Mouse (Mus musculus) liver, embryonic 14.5 days (tissue): Measurements from ENCODE around the gene Prss46. TPM values are rescaled to one million over a fixed set of nuclear protein-coding genes. Genes with fewer than 3 reads are reported as not detected.
"Not testable (repeated sequence)": the region's sequence is repeated elsewhere in the genome, so short reads cannot be mapped to it uniquely, and the experiment has no call there.

Experiments used
- ATAC-seq: fragments of 200-750 bp; cut with Nextera tagmentation; 2 replicates; pipeline ENCODE4 v1.8.0; 2017; ENCODE audit warnings: moderate number of reproducible peaks, mild to moderate bottlenecking, moderate library complexity; ENCODE audit not compliant: insufficient read depth
- DNase-seq, 3 experiments: peaks; one replicate each; pipeline ENCODE4 v3.0.0-alpha.2; 2012 to 2013; ENCODE audit warnings: low read depth in 3 of 3, low spot score in 3 of 3
- H3K27ac ChIP-seq: fragments of 300-500 bp; sonication (generic); 2 replicates; pipeline ENCODE4 v1.5.1; 2014; ENCODE audit warnings: moderate library complexity, mild to moderate bottlenecking, control low read depth, inconsistent platforms
- H3K27me3 ChIP-seq: fragments of 300-500 bp; sonication (generic); 2 replicates; pipeline ENCODE4 v1.6.1; 2014; ENCODE audit warnings: mild to moderate bottlenecking, low read length, moderate library complexity; ENCODE audit not compliant: control insufficient read depth, insufficient read depth
- H3K36me3 ChIP-seq: fragments of 300-500 bp; sonication (generic); replicated peaks from 2 replicates; pipeline ENCODE4 v1.6.1; 2014; ENCODE audit warnings: low read depth; ENCODE audit not compliant: control insufficient read depth, insufficient read depth
- H3K4me1 ChIP-seq, 2 experiments: fragments of 200-500 bp in 1 of 2; fragments of 300-500 bp in 1 of 2; sonication (generic) in 1 of 2; replicated peaks; 2 replicates each; pipeline ENCODE4 v1.6.1; 2012 to 2014; ENCODE audit warnings: antibody characterized with exemption in 1 of 2, inconsistent platforms in 1 of 2, low read length in 1 of 2; ENCODE audit not compliant: control insufficient read depth in 2 of 2, insufficient read depth in 2 of 2
- H3K4me2 ChIP-seq: fragments of 300-500 bp; sonication (generic); 2 replicates; pipeline ENCODE4 v1.6.1; 2014; ENCODE audit warnings: low read depth, mild to moderate bottlenecking, control low read depth, moderate library complexity
- H3K4me3 ChIP-seq, 2 experiments: fragments of 200-500 bp in 1 of 2; fragments of 300-500 bp in 1 of 2; sonication (generic) in 1 of 2; 2 replicates each; pipeline ENCODE4 v1.5.1; 2012 to 2014; ENCODE audit warnings: low read depth in 2 of 2, low read length in 2 of 2, mild to moderate bottlenecking in 2 of 2, control low read depth in 1 of 2, inconsistent platforms in 1 of 2, moderate library complexity in 1 of 2; ENCODE audit not compliant: insufficient read depth in 1 of 2
- H3K9ac ChIP-seq: fragments of 300-500 bp; sonication (generic); replicated peaks from 2 replicates; pipeline ENCODE4 v1.6.1; 2014; ENCODE audit warnings: mild to moderate bottlenecking, control low read depth, moderate library complexity
- H3K9me3 ChIP-seq: fragments of 300-500 bp; sonication (generic); 2 replicates; pipeline ENCODE4 v1.6.1; 2016; ENCODE audit warnings: low read length, mixed read lengths; ENCODE audit not compliant: control insufficient read depth
- CTCF ChIP-seq: IDR thresholded peaks from 2 replicates; pipeline ENCODE4 v1.5.1; 2016; ENCODE audit warnings: antibody characterized with exemption, low read depth, control low read depth
- EP300 ChIP-seq: IDR thresholded peaks from 2 replicates; pipeline ENCODE4 v1.6.1; 2016; ENCODE audit warnings: antibody characterized with exemption, low read depth
- WGBS: fragments of 180-500 bp; shearing (Covaris S2); extraction: QIAGEN DNeasy Blood & Tissue Kit; methylation state at CpG from one replicate; pipeline ENCODE4 v1.1.7; 2014; ENCODE audit not compliant: insufficient replicate concordance; 5-methylcytosine and 5-hydroxymethylcytosine counted together
- polyA plus RNA-seq, 2 experiments: library from polyadenylated mRNA; depleted of rRNA in 1 of 2; stranded (reverse) in 1 of 2; unstranded in 1 of 2; fragments of >200 nt; fragmentation: Nextera tagmentation in 1 of 2; extraction: Ambion mirVana in 1 of 2; gene quantifications; 2 replicates each; pipeline versions ENCODE4 v1.2.1 to v1.2.3; 2012 to 2014

The Prss46 gene
- polyA plus RNA-seq, 2 experiments: not detected

DNA sequence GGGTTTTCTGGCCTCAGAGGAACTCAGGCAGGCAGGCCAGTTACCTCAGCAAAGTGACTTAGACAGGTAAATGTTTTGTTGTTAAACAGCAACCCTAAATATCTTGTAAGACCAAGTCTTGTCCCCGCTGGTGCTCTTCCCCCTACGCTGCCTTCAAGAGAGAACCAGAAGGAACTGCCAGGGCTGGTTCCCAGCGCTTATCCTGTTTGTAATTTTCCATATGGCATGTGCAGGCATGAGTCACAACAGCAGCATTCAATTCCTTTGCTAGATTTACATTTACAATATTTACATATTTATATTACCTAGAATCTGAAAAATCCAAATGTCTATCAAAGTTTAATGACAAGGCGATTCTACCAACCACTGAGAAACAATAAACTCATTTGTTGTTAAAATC lies 34.3 kb upstream of the Prss46 start:
- H3K27me3 ChIP-seq: no peaks in the 10 kb centered on the region
- WGBS: 65% methylated on average over 4 of the region's 4 CpGs
- no peak overlapping the region for H3K4me3 ChIP-seq
- DNase-seq (no peak), ATAC-seq (no peak)
- no peaks in the 10 kb centered on the region for H3K9me3 ChIP-seq
- no peaks in the 10 kb centered on the region for H3K36me3 ChIP-seq
- no peak overlapping the region for H3K4me2 ChIP-seq
- no peak overlapping the region for H3K9ac ChIP-seq
- TF ChIP-seq EP300 (no peak), CTCF (no peak)
- H3K27ac ChIP-seq: no peak overlapping the region
- no peaks in the 10 kb centered on the region for H3K4me1 ChIP-seq

DNA sequence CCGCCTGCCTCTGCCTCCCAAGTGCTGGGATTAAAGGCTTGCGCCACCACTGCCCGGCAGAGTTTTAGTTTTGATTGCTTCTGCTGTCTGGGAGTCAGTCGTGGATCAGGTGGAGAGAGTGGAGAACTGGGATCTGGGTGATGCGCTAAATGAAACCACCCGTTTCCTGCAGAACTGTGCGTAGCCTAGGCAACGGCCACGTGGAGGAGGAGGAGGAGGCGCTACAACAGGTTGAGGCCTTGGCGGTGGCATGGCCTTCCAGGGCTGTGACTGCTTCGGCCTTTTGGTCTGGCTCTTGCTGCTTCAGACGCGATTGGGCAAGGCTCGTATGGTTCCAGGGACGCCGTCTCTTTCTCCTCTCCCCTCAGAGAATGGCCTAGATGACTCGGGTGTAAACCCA lies 30.5 kb upstream of the Prss46 start, which contains the start of gene Prss44:
Prss44 (plus strand) TSS at position 206 of the 400 bp plus-strand sequence.
- no peak within 1 kb of the TSS for H3K27ac ChIP-seq
- ATAC-seq: no peak
- H3K27me3 ChIP-seq: no peaks in the 10 kb centered on the region
- TF ChIP-seq EP300: no peak
- no peak for TF ChIP-seq CTCF
- no peak within 1 kb of the TSS for H3K4me3 ChIP-seq
- no peak for DNase-seq
- H3K4me2 ChIP-seq: no peak within 1 kb of the TSS
- 43% methylated on average over 18 of the region's 18 CpGs for WGBS
- no peak within 1 kb of the TSS for H3K9ac ChIP-seq
- no peaks in the 10 kb centered on the region for H3K36me3 ChIP-seq
- H3K4me1 ChIP-seq: no peaks in the 10 kb centered on the region
- no peaks in the 10 kb centered on the region for H3K9me3 ChIP-seq

DNA sequence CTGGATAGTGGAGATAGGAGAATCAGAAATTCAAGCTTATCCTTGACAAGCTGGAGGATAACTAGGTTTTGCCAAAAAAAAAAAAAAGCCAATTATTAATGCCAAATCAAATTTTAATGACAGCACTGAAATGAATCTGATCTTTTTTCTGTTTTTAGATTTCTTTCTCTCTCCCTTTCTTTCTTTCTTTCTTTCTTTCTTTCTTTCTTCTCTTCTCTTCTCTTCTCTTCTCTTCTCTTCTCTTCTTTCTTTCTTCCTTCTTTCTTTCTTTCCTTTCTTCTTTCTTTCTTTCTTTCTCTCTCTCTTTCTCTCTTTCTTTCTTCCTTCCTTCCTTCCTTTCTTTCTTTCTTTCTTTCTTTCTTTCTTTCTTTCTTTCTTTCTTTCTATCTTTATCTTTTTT lies 23.8 kb upstream of the Prss46 start:
- not testable (repeated sequence) for H3K36me3 ChIP-seq, H3K4me1 ChIP-seq, H3K4me3 ChIP-seq, ATAC-seq, H3K4me2 ChIP-seq, H3K27ac ChIP-seq, H3K9me3 ChIP-seq, H3K9ac ChIP-seq, DNase-seq, H3K27me3 ChIP-seq

DNA sequence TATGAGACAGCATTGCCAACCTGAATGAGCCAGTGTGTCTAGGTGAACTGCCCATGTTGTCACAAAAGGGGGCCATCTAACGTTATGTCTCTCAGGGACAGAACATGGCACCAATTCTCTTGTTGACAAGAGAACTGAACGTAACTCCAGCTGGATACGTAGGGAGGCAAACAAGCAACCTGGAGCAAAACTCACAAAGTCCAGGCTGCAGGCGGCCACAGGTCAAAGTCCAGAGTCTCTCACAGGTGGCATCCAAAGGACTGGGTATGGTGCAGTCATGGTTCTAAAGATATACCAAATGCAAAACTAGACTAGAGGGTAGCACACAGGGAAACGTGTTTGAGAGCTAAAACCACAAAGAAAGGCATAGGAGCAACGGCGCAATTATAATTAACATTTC lies 22.9 kb upstream of the Prss46 start:
- H3K36me3 ChIP-seq: no peaks in the 10 kb centered on the region
- H3K27me3 ChIP-seq: no peaks in the 10 kb centered on the region
- no peak for DNase-seq
- H3K4me1 ChIP-seq: peaks cover 0 to 3% of the 10 kb centered on the region in 2 experiments; a peak in 1 of 4 replicates
- no peak for ATAC-seq
- no peak for TF ChIP-seq EP300
- no peak for TF ChIP-seq CTCF
- H3K4me3 ChIP-seq: no peak overlapping the region
- WGBS: 56% methylated on average over 7 of the region's 7 CpGs
- H3K9ac ChIP-seq: no peak overlapping the region
- no peak overlapping the region for H3K4me2 ChIP-seq
- H3K9me3 ChIP-seq: no peaks in the 10 kb centered on the region
- no peak overlapping the region for H3K27ac ChIP-seq

DNA sequence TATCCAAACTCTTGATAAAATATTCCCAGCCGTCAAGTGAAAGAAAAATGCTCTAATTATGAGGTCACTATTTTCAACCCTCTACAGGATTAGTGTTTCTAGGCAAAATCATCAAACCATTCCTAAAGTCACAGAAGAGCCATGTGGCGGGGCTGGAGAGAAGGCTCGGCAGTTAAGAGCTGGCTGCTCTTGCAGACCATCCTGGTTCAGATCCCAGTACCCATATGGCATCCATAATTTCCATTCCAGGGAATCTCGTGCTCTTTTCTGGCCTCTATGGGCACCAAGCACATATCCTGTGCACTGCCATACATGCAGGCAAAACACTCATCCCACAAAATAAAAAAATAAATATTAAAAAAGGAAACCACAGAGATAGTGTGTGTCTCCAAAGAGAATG lies 18.9 kb upstream of the Prss46 start:
- Histone ChIP-seq H3K4me1 (peaks cover 0 to 3% of the 10 kb centered on the region in 2 experiments; a peak in 1 of 4 replicates), H3K27ac (no peak overlapping the region), H3K9ac (no peak overlapping the region), H3K36me3 (no peaks in the 10 kb centered on the region), H3K27me3 (no peaks in the 10 kb centered on the region), H3K4me2 (no peak overlapping the region), H3K9me3 (no peaks in the 10 kb centered on the region), H3K4me3 (no peak overlapping the region)
- WGBS: 47% methylated on average over 4 of the region's 4 CpGs
- no peak for TF ChIP-seq CTCF
- no peak for TF ChIP-seq EP300
- DNase-seq (no peak), ATAC-seq (no peak)
